In genomic region chr19:23065548-23065947, GRCm38 (mm10) we compare ENCODE assay signal across 10 mouse cellular contexts.
DNase-seq lines count a peak whose midpoint lies in the region; ATAC-seq lines count a peak whose summit lies in the region.
"Had no signal": no experiment of that assay in that cellular context is flagged by ENCODE, and none has a peak within 500 bp of the region (broad histone marks: within the 10 kb centered on the region; RNA-seq: fewer than 3 reads in every experiment).

No protein-coding gene starts in this region.

- no peaks in the 10 kb centered on the region for H3K9me3 ChIP-seq in forebrain, embryonic 14.5 days (replicated peaks; ENCODE audit: control insufficient read depth, low read length)
- H3K9me3 ChIP-seq: embryonic facial prominence, embryonic 10.5 days; limb, embryonic 13.5 days had no signal

- no peak overlapping the region for H3K9ac ChIP-seq in forebrain, embryonic 14.5 days (ENCODE audit: low read length)
- H3K9ac ChIP-seq: limb, embryonic 13.5 days had no signal

- 85% methylated on average over 5 of the region's 5 CpGs for WGBS in forebrain, embryonic 14.5 days

- no peaks in the 10 kb centered on the region for H3K4me1 ChIP-seq in forebrain, embryonic 14.5 days (ENCODE audit: control insufficient read depth, insufficient read depth, low read length)
- H3K4me1 ChIP-seq: embryonic facial prominence, embryonic 10.5 days; limb, embryonic 13.5 days had no signal

- no peak overlapping the region for H3K4me3 ChIP-seq in forebrain, embryonic 14.5 days (ENCODE audit: low read depth, low read length)
- H3K4me3 ChIP-seq: embryonic facial prominence, embryonic 10.5 days; limb, embryonic 13.5 days had no signal

- no peak overlapping the region for H3K27ac ChIP-seq in forebrain, embryonic 14.5 days (ENCODE audit: low read depth, low read length)
- H3K27ac ChIP-seq: embryonic facial prominence, embryonic 10.5 days; limb, embryonic 13.5 days had no signal

- peak; percentile 37 for DNase-seq in adrenal gland, postnatal 14 days
- no peak for DNase-seq in adrenal gland, postnatal 25 days
- peak; percentile 26 for DNase-seq in urinary bladder, postnatal 14 days (ENCODE audit: low spot score)
- no peak for DNase-seq in urinary bladder, postnatal 25 days (ENCODE audit: low spot score)
- peak; percentile 72 to 83 for DNase-seq in kidney, adult 8-10 months
- DNase-seq in yolk sac, embryonic 10.5 days (ENCODE audit: low spot score) = peak; percentile 33
- no peak for DNase-seq in forebrain, embryonic 14.5 days (ENCODE audit: low spot score)

- ATAC-seq in forebrain, embryonic 14.5 days = no peak
- no peak for ATAC-seq in granulocyte monocyte progenitor cell, adult 5-6 weeks (replicated peaks; ENCODE audit: poor library complexity, severe bottlenecking)

- no peaks in the 10 kb centered on the region for H3K27me3 ChIP-seq in forebrain, embryonic 14.5 days (replicated peaks; ENCODE audit: control insufficient read depth, insufficient read depth, low read length)
- H3K27me3 ChIP-seq: limb, embryonic 13.5 days had no signal

- no peaks in the 10 kb centered on the region for H3K36me3 ChIP-seq in forebrain, embryonic 14.5 days (ENCODE audit: control insufficient read depth, insufficient read depth, low read length)
- H3K36me3 ChIP-seq: embryonic facial prominence, embryonic 10.5 days; limb, embryonic 13.5 days had no signal

- no peak overlapping the region for H3K4me2 ChIP-seq in forebrain, embryonic 14.5 days (ENCODE audit: low read length)
- H3K4me2 ChIP-seq: limb, embryonic 13.5 days had no signal

Comparison
In these comparisons a context has a peak if more than half of its experiments do, and no peak if none do; other contexts are left out.
1. DNase-seq: peak in adrenal gland, postnatal 14 days (single experiment), urinary bladder, postnatal 14 days (single experiment), kidney, adult 8-10 months (2 of 2) and yolk sac, embryonic 10.5 days (single experiment); none in adrenal gland, postnatal 25 days (single experiment), urinary bladder, postnatal 25 days (single experiment) and forebrain, embryonic 14.5 days (single experiment).